Mouse (Mus musculus): ENCODE data around the gene Stap2. TPM values are rescaled to one million over a fixed set of nuclear protein-coding genes. Genes with fewer than 3 reads are reported as not detected.

Gene Stap2
- polyA plus RNA-seq, 1 experiment from 2014 or later: 6.0 TPM

DNA sequence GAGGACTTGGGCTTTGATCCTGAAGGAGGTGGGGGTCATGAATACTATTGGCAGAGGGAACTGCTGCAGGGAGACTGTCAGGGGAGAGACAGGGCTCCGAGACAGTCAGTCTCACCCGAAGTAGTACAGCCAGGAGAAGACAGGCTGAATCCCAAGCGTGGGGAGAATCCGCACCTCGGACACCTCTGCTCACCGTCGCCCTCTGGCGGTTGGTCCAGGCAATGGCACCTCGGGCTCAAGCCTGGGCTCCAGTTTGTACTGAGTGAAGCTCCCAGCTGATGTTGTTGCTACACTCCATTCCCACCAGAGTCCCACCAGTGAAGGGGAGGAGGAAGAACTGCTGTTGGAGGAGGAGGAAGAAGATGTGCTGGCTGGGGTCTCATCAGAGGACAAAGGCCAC lies 5.3 kb upstream of the Stap2 start:
- Histone ChIP-seq H3K27me3 (ENCODE audit: control insufficient read depth, insufficient read depth, low read length) (no peaks in the 10 kb centered on the region), H3K4me2 (replicated peaks) (peak overlapping the region; percentile 91), H3K9me3 (ENCODE audit: control insufficient read depth, low read length) (no peaks in the 10 kb centered on the region), H3K4me3 (replicated peaks; ENCODE audit: low read length) (peak overlapping the region; percentile 88), H3K36me3 (replicated peaks; ENCODE audit: control insufficient read depth, insufficient read depth) (peaks cover 53% of the 10 kb centered on the region), H3K27ac (no peak overlapping the region), H3K9ac (peak overlapping the region; percentile 90), H3K4me1 (replicated peaks; ENCODE audit: control insufficient read depth, insufficient read depth, low read length) (peaks cover 25% of the 10 kb centered on the region)
- 5% methylated on average over 9 of the region's 9 CpGs for WGBS
- DNase-seq (ENCODE audit: low spot score) (peak; percentile 75), ATAC-seq (ENCODE audit: low FRiP score) (no peak)

DNA sequence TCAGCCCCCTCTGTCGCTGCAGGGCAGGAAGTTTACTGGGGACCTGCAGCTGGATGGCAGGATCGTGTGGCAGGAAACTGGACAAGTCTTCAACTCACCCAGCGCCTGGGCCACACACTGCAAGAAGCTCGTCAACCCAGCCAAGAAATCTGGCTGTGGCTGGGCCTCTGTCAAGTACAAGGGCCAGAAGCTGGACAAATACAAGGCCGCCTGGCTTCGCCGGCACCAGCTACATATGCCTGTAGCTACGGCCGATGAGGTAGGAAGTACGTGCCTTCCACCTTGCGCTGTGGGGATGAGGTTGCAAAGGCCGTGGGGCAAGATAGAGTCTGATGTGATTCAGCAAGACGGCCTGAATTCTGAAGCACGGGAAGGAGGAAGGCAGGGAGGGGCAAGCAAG lies 4.9 kb upstream of the Stap2 start:
- Histone ChIP-seq H3K36me3 (replicated peaks; ENCODE audit: control insufficient read depth, insufficient read depth) (peaks cover 49% of the 10 kb centered on the region), H3K4me1 (replicated peaks; ENCODE audit: control insufficient read depth, insufficient read depth, low read length) (peaks cover 25% of the 10 kb centered on the region), H3K27me3 (ENCODE audit: control insufficient read depth, insufficient read depth, low read length) (no peaks in the 10 kb centered on the region), H3K4me2 (replicated peaks) (peak overlapping the region; percentile 91), H3K9ac (peak overlapping the region; percentile 90), H3K4me3 (replicated peaks; ENCODE audit: low read length) (peak overlapping the region; percentile 88), H3K27ac (peak overlapping the region; percentile 98; the same call in 1 of the 2 replicates), H3K9me3 (ENCODE audit: control insufficient read depth, low read length) (no peaks in the 10 kb centered on the region)
- ATAC-seq (ENCODE audit: low FRiP score) (no peak), DNase-seq (ENCODE audit: low spot score) (no peak)
- 77% methylated on average over 14 of the region's 14 CpGs for WGBS

DNA sequence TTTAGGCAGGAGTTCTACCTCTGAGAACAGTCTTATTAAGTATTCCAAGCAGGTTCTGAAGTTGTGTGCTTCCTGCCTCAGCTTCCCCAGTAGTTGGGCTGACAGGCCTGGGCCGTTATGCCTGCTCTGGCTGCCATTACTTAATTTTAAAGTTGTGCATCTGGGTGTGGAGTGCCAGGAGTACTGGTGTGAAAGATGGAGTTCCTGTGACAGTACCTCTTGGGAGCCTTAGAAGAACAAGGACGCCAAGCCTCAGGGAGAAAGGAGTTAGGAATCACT lies 4.5 kb upstream of the Stap2 start:
- ATAC-seq (ENCODE audit: low FRiP score): no peak

DNA sequence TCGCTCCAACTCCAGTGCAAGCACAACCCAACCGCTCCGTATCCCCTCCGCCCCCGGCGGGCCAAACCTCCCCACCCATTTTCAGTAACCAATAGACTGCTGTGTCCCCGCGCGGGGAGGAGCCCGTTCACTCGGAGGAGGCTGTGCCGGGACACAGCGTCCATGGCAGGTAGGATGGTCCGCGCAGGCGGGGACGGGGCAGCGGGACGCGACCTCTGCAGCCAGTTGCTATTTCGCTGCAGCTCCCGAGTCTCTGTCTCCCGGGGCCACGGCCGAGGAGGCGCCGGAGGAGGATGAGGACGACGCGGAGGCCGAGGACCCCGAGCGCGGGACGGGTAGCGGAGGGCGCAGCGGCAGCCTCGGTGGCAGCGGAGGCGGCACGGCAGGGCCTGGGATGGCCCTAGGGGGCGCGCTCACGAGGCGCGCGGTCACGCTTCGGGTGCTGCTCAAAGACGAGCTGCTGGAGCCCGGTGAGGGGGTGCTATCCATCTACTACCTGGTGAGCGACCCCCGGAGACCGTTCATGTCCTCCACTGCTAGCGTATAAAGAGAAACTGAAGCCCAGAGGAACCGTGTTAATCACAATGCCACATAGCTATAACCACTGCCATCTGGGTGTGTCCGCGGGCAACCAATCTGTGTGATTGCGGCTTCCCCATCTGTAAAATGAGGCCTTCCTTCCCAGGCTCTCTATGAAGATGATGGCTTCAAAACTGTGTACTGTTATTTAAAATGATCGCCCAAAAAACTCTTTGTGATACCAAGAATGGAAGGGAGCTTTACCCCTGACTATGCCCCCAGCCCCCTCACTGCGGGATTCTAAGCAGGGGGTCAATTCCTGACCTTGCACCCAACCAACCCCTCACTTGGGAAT lies 3.9 kb upstream of the Stap2 start:
- ATAC-seq (ENCODE audit: low FRiP score) (peak; percentile 90), DNase-seq (ENCODE audit: low spot score) (peak; percentile 83)
- WGBS: under 1% methylated on average over 60 of the region's 62 CpGs
- peak overlapping the region; percentile 98 for H3K27ac ChIP-seq
- peak overlapping the region; percentile 90 for H3K9ac ChIP-seq
- H3K4me1 ChIP-seq (replicated peaks; ENCODE audit: control insufficient read depth, insufficient read depth, low read length): peaks cover 25% of the 10 kb centered on the region
- peak overlapping the region; percentile 88 for H3K4me3 ChIP-seq (replicated peaks; ENCODE audit: low read length)
- no peaks in the 10 kb centered on the region for H3K27me3 ChIP-seq (ENCODE audit: control insufficient read depth, insufficient read depth, low read length)
- peak overlapping the region; percentile 91 for H3K4me2 ChIP-seq (replicated peaks)
- H3K9me3 ChIP-seq (ENCODE audit: control insufficient read depth, low read length): no peaks in the 10 kb centered on the region
- peaks cover 39% of the 10 kb centered on the region for H3K36me3 ChIP-seq (replicated peaks; ENCODE audit: control insufficient read depth, insufficient read depth)

More for the DNA sequence above, 4.5 kb upstream of the Stap2 start:
- DNase-seq (ENCODE audit: low spot score): no peak
- Histone ChIP-seq H3K27ac (peak overlapping the region; percentile 98), H3K4me1 (replicated peaks; ENCODE audit: control insufficient read depth, insufficient read depth, low read length) (peaks cover 25% of the 10 kb centered on the region), H3K4me2 (replicated peaks) (peak overlapping the region; percentile 91), H3K36me3 (replicated peaks; ENCODE audit: control insufficient read depth, insufficient read depth) (peaks cover 45% of the 10 kb centered on the region), H3K9ac (peak overlapping the region; percentile 90), H3K27me3 (ENCODE audit: control insufficient read depth, insufficient read depth, low read length) (no peaks in the 10 kb centered on the region), H3K4me3 (replicated peaks; ENCODE audit: low read length) (peak overlapping the region; percentile 88), H3K9me3 (ENCODE audit: control insufficient read depth, low read length) (no peaks in the 10 kb centered on the region)
- WGBS: 25% methylated on average over 2 of the region's 2 CpGs

DNA sequence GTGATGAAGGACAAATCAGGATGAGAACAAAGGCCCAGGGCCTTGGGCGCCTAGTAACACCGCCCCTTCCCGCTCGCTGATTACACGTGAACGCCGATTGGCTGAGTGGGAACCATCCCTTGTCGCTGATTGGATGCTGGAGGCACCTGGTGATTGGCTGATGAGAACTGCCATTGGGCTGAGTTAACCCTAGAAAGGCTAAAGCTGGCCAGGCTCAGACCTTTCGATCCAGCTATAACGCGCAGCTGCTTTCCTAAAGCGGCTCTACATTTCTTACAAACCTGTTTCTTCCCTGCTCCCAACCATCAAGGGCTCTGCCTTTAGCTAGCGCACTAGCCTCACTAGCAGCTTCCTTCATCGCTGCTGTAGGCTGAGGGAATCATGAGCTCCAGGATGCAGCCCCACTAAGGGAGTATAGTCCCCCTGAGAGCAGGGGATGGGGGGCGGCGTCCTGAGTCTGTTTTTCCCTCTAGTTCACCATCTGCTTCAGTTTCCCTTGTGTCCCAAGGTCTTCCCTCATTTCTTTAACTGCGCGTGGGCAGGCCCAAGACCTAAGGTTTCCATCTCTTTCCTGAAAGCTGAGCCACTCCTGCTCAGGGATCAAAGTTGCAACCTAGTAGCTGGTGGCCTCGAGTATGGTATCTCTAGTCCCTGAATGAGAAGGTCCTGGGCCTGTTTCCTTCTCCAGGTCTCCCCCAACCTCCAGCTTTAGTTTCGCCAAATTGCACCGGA lies 3.1 kb upstream of the Stap2 start:
- H3K27ac ChIP-seq: peak overlapping the region; percentile 98
- H3K9me3 ChIP-seq (ENCODE audit: control insufficient read depth, low read length): no peaks in the 10 kb centered on the region
- WGBS: under 1% methylated on average over 21 of the region's 21 CpGs
- peaks cover 31% of the 10 kb centered on the region for H3K36me3 ChIP-seq (replicated peaks; ENCODE audit: control insufficient read depth, insufficient read depth)
- H3K9ac ChIP-seq: peak overlapping the region; percentile 90
- DNase-seq (ENCODE audit: low spot score) (peak; percentile 97), ATAC-seq (ENCODE audit: low FRiP score) (peak; percentile 94)
- H3K4me3 ChIP-seq (replicated peaks; ENCODE audit: low read length): peak overlapping the region; percentile 88
- peak overlapping the region; percentile 91 for H3K4me2 ChIP-seq (replicated peaks)
- H3K27me3 ChIP-seq (ENCODE audit: control insufficient read depth, insufficient read depth, low read length): no peaks in the 10 kb centered on the region
- H3K4me1 ChIP-seq (replicated peaks; ENCODE audit: control insufficient read depth, insufficient read depth, low read length): peaks cover 25% of the 10 kb centered on the region

DNA sequence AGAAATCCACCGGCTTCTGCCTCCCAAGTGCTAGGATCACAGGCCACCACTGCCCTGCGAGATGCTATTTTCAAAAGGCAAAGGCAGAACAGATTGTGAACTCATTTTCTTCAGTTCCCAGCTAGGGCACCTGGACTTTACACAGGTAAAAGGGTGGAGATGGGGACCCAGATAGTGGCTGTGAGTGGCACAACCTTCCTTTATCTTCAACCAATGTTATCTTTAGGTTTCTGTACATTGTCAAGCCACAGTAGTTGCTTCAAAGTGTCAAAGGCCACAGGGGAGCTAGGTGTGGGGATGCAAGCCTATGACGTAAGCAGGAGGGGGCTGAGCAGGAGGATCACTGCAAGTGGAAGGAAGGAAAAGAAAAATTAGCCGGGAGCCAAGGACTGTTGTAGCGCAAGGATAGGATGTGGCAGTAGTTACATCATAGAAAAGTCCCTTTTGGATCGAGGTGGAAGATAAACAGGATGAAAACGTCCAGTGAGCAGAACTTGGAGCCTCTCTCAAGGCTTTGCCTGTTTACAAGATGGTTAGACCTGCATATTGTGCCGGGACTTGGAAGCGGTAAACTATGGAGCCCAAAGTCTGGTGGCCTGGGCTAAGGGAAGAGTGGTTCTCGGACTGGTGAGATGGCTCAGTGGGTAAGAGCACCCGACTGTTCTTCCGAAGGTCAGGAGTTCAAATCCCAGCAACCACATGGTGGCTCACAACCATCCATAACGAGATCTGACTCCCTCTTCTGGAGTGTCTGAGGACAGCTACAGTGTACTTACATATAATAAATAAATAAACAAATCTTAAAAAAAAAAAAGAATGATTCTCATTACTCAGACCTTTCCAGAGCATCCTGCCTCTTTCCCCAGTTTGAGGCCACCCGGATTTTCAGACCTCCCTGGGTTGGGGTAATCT lies 2.3 kb upstream of the Stap2 start:
- H3K4me1 ChIP-seq (replicated peaks; ENCODE audit: control insufficient read depth, insufficient read depth, low read length): peaks cover 25% of the 10 kb centered on the region
- peak overlapping the region; percentile 13 for H3K9ac ChIP-seq
- H3K9me3 ChIP-seq (ENCODE audit: control insufficient read depth, low read length): no peaks in the 10 kb centered on the region
- 29% methylated on average over 13 of the region's 14 CpGs for WGBS
- peak overlapping the region; percentile 98 for H3K27ac ChIP-seq
- ATAC-seq (ENCODE audit: low FRiP score) (peak; percentile 29), DNase-seq (ENCODE audit: low spot score) (no peak)
- peak overlapping the region; percentile 88 for H3K4me3 ChIP-seq (replicated peaks; ENCODE audit: low read length)
- H3K36me3 ChIP-seq (replicated peaks; ENCODE audit: control insufficient read depth, insufficient read depth): peaks cover 23% of the 10 kb centered on the region
- H3K27me3 ChIP-seq (ENCODE audit: control insufficient read depth, insufficient read depth, low read length): no peaks in the 10 kb centered on the region
- peak overlapping the region; percentile 91 for H3K4me2 ChIP-seq (replicated peaks)

DNA sequence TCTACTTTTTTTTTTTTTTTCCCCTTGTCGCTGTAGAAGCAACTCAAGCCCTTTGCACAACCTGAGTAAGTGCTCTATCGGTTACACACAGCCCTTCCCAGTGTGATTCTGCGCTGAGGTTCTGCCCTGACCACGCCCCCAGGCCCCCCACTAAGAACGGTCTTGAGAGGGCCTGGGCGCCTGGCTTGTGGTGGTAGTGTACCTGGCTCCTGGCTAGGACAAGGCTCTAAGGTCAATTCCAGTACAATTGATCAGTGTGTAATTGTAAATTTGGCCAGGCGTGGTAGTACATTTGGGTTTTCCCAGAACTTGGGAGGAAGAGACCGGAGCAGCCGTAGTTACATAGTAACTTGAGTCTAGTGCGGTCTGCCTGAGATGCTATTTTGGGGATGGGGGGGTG lies 1.6 kb upstream of the Stap2 start:
- no peak overlapping the region for H3K27ac ChIP-seq
- H3K4me1 ChIP-seq (replicated peaks; ENCODE audit: control insufficient read depth, insufficient read depth, low read length): peaks cover 25% of the 10 kb centered on the region
- H3K9me3 ChIP-seq (ENCODE audit: control insufficient read depth, low read length): no peaks in the 10 kb centered on the region
- H3K27me3 ChIP-seq (ENCODE audit: control insufficient read depth, insufficient read depth, low read length): no peaks in the 10 kb centered on the region
- no peak overlapping the region for H3K4me3 ChIP-seq (replicated peaks; ENCODE audit: low read length)
- DNase-seq (ENCODE audit: low spot score): no peak
- no peak overlapping the region for H3K9ac ChIP-seq
- no peak for ATAC-seq (ENCODE audit: low FRiP score)
- 54% methylated on average over 10 of the region's 10 CpGs for WGBS
- peaks cover 16% of the 10 kb centered on the region for H3K36me3 ChIP-seq (replicated peaks; ENCODE audit: control insufficient read depth, insufficient read depth)
- no peak overlapping the region for H3K4me2 ChIP-seq (replicated peaks)

DNA sequence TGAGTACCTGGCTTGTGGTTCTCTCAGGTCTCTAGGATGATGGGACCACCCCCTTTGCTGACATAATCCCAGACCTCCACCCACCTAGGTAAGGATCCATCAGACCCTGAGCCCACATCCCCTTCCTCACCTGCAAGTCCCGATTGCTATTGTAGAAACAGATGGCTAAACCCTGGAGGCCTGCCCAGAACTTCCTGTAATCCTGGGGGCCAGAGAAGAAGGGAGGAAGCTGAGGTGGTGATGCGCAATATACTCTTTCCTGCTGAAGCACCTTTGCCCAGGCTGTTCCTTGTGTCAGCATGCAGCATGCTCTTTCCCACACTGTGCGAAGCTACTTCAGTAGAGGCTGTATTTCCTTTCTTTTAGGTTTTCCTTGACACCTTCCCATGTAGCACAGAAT lies 2.4 kb downstream of the Stap2 start:
- H3K36me3 ChIP-seq (replicated peaks; ENCODE audit: control insufficient read depth, insufficient read depth): no peaks in the 10 kb centered on the region
- H3K27me3 ChIP-seq (ENCODE audit: control insufficient read depth, insufficient read depth, low read length): peaks cover 14% of the 10 kb centered on the region; the same call in 1 of the 2 replicates
- H3K4me2 ChIP-seq (replicated peaks): no peak overlapping the region
- H3K9me3 ChIP-seq (ENCODE audit: control insufficient read depth, low read length): no peaks in the 10 kb centered on the region
- H3K4me1 ChIP-seq (replicated peaks; ENCODE audit: control insufficient read depth, insufficient read depth, low read length): peaks cover 4% of the 10 kb centered on the region
- H3K27ac ChIP-seq: no peak overlapping the region
- DNase-seq (ENCODE audit: low spot score): no peak
- H3K4me3 ChIP-seq (replicated peaks; ENCODE audit: low read length): no peak overlapping the region
- H3K9ac ChIP-seq: no peak overlapping the region
- WGBS: 94% methylated on average over 3 of the region's 3 CpGs
- no peak for ATAC-seq (ENCODE audit: low FRiP score)

Measured in hindbrain, embryonic 14.5 days (tissue).